Mouse (Mus musculus) erythroblast, embryonic 14.5 days (primary cell): Measurements from ENCODE around the gene Rnf167. TPM values are rescaled to one million over a fixed set of nuclear protein-coding genes. Genes with fewer than 3 reads are reported as not detected.
A peak's percentile ranks its signal among the peaks of the same experiment; 100 is the strongest.

Experiments
- H3K27me3 ChIP-seq: 2 replicates; pipeline ENCODE4 v1.6.1; 2012; ENCODE audit warnings: inconsistent platforms; ENCODE audit not compliant: control insufficient read depth
- H3K36me3 ChIP-seq: 2 replicates; pipeline ENCODE4 v1.6.1; 2012; ENCODE audit warnings: mild to moderate bottlenecking, inconsistent platforms; ENCODE audit not compliant: control insufficient read depth
- H3K4me1 ChIP-seq: 2 replicates; pipeline ENCODE4 v1.6.1; 2012; ENCODE audit warnings: inconsistent platforms; ENCODE audit not compliant: control insufficient read depth
- H3K4me3 ChIP-seq: replicated peaks from 2 replicates; pipeline ENCODE3; 2012; ENCODE audit warnings: moderate library complexity, mild to moderate bottlenecking, inconsistent platforms
- H3K9me3 ChIP-seq: 2 replicates; pipeline ENCODE4 v1.6.1; 2012; ENCODE audit warnings: low read length, inconsistent platforms, mixed read lengths; ENCODE audit not compliant: control insufficient read depth
- GATA1 ChIP-seq: IDR thresholded peaks from 2 replicates; pipeline ENCODE4 v1.6.1; 2012; ENCODE audit warnings: low read length, inconsistent platforms, mixed read lengths
- TAL1 ChIP-seq: IDR thresholded peaks from 3 replicates; pipeline ENCODE4 v1.6.1; 2012; ENCODE audit warnings: low read length, inconsistent platforms, mixed read lengths
- polyA plus RNA-seq: library from polyadenylated mRNA; stranded (reverse); fragments of >175 nt; gene quantifications from 2 replicates; pipeline ENCODE4 v1.2.3, GENCODE M21; 2012

Rnf167 gene
- polyA plus RNA-seq, 1 experiment = 24.0 TPM

GRCm38 (mm10) chr11:70645461-70646258 is 1.4 kb upstream of the Rnf167 start:
- Histone ChIP-seq H3K9me3 (no peaks in the 10 kb centered on the region), H3K27me3 (no peaks in the 10 kb centered on the region), H3K4me3 (peak overlapping the region; percentile 74), H3K36me3 (peaks cover 55% of the 10 kb centered on the region), H3K4me1 (peaks cover 63% of the 10 kb centered on the region)
- TF ChIP-seq TAL1 (no peak), GATA1 (no peak)

- H3K36me3 ChIP-seq = peaks cover 60% of the 10 kb centered on the region
- H3K27me3 ChIP-seq = no peaks in the 10 kb centered on the region
- peaks cover 64% of the 10 kb centered on the region for H3K4me1 ChIP-seq
- H3K9me3 ChIP-seq = no peaks in the 10 kb centered on the region
- H3K4me3 ChIP-seq = peak overlapping the region; percentile 74
- no peak for TF ChIP-seq GATA1
- TF ChIP-seq TAL1 = no peak
Observed at GRCm38 (mm10) chr11:70646259-70646555, 828 bp upstream of the Rnf167 start.

- Histone ChIP-seq H3K9me3 (no peaks in the 10 kb centered on the region), H3K4me1 (peaks cover 75% of the 10 kb centered on the region), H3K36me3 (peaks cover 73% of the 10 kb centered on the region), H3K27me3 (no peaks in the 10 kb centered on the region), H3K4me3 (peak overlapping the region; percentile 74)
- TF ChIP-seq TAL1 = no peak
- no peak for TF ChIP-seq GATA1
Observed at GRCm38 (mm10) chr11:70647716-70648420, 833 bp downstream of the Rnf167 start.

GRCm38 (mm10) chr11:70648512-70648911 is 1.5 kb downstream of the Rnf167 start:
- H3K36me3 ChIP-seq = peaks cover 75% of the 10 kb centered on the region
- H3K9me3 ChIP-seq = no peaks in the 10 kb centered on the region
- H3K27me3 ChIP-seq = no peaks in the 10 kb centered on the region
- no peak; the same call in 2 of the 3 replicates for TF ChIP-seq TAL1
- TF ChIP-seq GATA1 = peak; percentile 52
- peak overlapping the region; percentile 74 for H3K4me3 ChIP-seq
- H3K4me1 ChIP-seq = peaks cover 81% of the 10 kb centered on the region

DNA sequence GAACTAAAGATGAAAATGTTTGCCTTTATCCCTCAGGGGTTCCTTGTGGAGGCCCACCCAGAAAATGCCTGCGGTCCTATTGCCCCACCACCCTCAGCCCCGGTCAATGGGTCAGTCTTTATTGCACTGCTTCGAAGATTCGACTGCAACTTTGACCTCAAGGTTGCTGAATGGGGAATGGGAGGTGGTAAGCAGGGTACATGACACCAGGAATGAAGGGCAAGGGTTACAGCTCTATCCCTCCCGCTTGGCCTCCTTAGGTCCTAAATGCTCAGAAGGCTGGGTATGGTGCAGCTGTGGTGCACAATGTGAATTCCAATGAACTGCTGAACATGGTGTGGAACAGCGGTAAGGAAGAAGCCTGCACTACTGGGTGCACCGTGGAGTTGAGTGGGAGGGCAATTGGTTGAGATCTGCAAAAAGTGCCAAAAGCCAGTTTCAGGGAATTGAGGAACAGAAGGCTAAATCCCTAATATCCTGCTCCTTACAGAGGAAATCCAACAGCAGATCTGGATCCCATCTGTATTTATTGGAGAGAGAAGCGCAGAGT is 2.2 kb downstream of the Rnf167 start:
- Histone ChIP-seq H3K4me3 (peak overlapping the region; percentile 74), H3K27me3 (no peaks in the 10 kb centered on the region), H3K4me1 (peaks cover 84% of the 10 kb centered on the region), H3K36me3 (peaks cover 72% of the 10 kb centered on the region), H3K9me3 (no peaks in the 10 kb centered on the region)
- TF ChIP-seq GATA1 (no peak), TAL1 (no peak)

- no peak for TF ChIP-seq GATA1
- no peak for TF ChIP-seq TAL1
- H3K36me3 ChIP-seq = peaks cover 60% of the 10 kb centered on the region
- peak overlapping the region; percentile 31 for H3K4me3 ChIP-seq
- H3K9me3 ChIP-seq = no peaks in the 10 kb centered on the region
- peaks cover under 1% of the 10 kb centered on the region; the same call in 1 of the 2 replicates for H3K27me3 ChIP-seq
- H3K4me1 ChIP-seq = peaks cover 82% of the 10 kb centered on the region
Observed at GRCm38 (mm10) chr11:70650322-70651175, 3.5 kb downstream of the Rnf167 start.

GRCm38 (mm10) chr11:70651391-70651790 is 4.4 kb downstream of the Rnf167 start:
- Histone ChIP-seq H3K27me3 (peaks cover 9% of the 10 kb centered on the region), H3K9me3 (no peaks in the 10 kb centered on the region), H3K4me1 (peaks cover 82% of the 10 kb centered on the region), H3K4me3 (peak overlapping the region; percentile 31), H3K36me3 (peaks cover 54% of the 10 kb centered on the region)
- TF ChIP-seq TAL1 (no peak), GATA1 (no peak)

DNA sequence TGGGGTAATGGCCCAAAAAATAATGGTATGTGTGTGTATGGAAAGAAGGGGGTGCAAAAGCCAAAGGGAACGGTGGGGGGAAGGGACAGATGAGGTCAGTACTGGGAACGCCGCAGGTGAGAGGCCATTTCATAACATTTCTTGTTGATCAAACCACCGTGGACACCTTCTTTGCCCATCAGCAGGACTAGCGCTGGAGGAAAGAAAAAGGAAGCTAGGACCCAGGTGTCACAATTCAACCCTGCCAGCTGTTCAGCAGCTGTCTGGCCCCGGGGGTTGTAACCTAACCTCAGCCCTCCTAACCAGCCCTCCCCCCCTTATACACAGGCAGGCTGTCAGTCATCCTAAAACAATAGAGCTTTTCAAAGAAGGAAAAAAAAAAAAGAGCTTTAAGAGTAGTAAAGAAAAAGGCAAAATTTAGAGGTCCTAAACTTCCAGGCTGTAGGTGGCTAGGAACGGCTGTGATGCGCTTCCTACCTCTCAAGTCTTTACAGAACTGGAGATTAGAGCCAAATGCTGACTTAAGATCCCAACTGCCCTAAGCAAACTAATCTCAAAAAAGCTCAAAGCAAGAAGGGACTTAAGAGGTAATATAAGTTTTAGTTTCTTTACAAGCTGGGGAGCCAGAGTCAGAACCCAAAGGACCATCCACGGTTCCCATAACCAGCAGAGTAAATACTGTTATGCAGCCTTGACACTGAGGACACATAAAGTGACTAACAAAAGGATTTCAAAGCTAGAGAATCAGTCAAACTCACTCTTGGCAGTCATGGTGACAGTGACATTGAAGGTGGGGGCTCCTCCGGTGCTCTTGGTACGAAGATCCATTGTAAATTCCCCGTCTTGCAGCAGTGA is 5.2 kb downstream of the Rnf167 start:
- peaks cover 54% of the 10 kb centered on the region for H3K36me3 ChIP-seq
- H3K9me3 ChIP-seq = no peaks in the 10 kb centered on the region
- no peak for TF ChIP-seq GATA1
- no peak for TF ChIP-seq TAL1
- H3K4me1 ChIP-seq = peaks cover 86% of the 10 kb centered on the region
- H3K4me3 ChIP-seq = peak overlapping the region; percentile 79
- H3K27me3 ChIP-seq = peaks cover 16% of the 10 kb centered on the region
